Mouse (Mus musculus) WW6 (cell line): Measurements from ENCODE around the gene Phox2b.

Experiments used
- DNase-seq: peaks from one replicate; pipeline ENCODE4 v3.0.0-alpha.2; 2013; ENCODE audit warnings: low read depth, low spot score

The Phox2b gene

GRCm38 (mm10) chr5:67098733-67099323, at the start of gene Phox2b:
TSS of gene Phox2b (minus strand) at chr5:67099301.
- DNase-seq, result no peak

GRCm38 (mm10) chr5:67142622-67143021, 43.5 kb upstream of the Phox2b start:
- no peak for DNase-seq

GRCm38 (mm10) chr5:67139052-67140015, 40.2 kb upstream of the Phox2b start:
- DNase-seq, result no peak

GRCm38 (mm10) chr5:67138643-67139042, 39.5 kb upstream of the Phox2b start:
- DNase-seq, result no peak

GRCm38 (mm10) chr5:67134698-67135097, 35.6 kb upstream of the Phox2b start:
- DNase-seq, result no peak

DNA sequence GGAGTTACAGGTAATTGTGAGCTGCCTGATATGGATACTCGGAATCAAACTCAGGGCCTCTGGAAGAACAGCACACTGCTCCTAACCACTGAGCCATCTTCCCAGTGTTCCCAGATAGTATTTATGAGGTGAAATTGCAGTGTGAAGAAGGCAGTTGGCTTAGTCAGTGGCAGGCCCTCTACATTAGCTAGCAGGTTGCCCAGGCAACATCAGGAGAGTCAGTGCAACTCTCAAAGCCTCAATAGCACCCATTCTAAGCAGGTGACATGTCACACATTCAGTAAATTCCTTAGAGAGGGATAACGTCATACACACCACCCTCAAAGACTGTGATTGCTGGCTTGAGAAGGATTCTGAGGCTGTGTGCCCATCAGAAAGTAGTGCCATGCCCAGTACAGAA, 32.6 kb upstream of the Phox2b start:
- no peak for DNase-seq

- no peak for DNase-seq
Observed at GRCm38 (mm10) chr5:67106261-67106660, 7.2 kb upstream of the Phox2b start.

GRCm38 (mm10) chr5:67103016-67103415, 3.9 kb upstream of the Phox2b start:
- no peak for DNase-seq

GRCm38 (mm10) chr5:67101793-67102600, 2.9 kb upstream of the Phox2b start:
- DNase-seq, result no peak

- DNase-seq, result no peak
Observed at GRCm38 (mm10) chr5:67101395-67101760, 2.3 kb upstream of the Phox2b start.

DNA sequence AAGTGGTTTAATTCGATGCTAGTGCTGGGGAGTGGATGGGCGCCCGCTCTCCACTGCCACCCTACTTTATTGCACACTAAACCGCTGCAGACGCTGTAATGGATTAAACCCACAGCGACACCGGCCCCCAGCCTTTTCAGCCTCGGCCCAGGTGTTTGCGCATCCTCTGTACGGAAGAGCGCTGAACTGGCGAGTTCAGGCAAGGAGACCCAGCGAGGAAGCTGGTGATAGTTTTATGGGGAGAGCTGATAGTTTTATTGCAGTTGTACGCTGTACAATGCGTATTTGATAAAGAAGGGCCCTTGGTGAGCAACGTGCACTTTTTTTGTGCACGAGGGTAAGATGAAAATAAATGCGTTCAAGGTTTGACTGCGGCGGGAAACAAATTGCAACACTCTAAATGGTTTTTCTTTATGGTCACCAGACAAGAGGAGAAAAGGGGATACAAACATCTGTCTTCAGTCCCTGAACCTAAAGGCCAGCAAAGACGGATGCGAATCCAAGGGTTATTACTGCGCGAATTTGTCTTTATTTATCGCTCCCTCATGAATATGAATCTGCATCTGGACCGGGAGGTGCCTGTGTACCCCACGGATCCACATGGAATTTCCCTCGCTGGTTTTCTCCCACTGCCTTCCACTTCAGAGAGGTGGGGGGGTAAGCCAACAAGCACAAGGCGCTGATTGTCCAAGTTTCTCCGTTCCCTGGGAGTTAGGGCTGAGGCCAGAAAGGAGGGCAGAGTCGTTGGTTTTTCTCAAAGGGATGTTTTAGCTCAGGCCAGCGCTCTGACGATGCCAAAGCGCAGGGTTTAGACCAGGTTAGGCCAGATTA, 1.7 kb upstream of the Phox2b start:
- DNase-seq, result no peak

GRCm38 (mm10) chr5:67099393-67100271, 531 bp upstream of the Phox2b start:
- no peak for DNase-seq

DNA sequence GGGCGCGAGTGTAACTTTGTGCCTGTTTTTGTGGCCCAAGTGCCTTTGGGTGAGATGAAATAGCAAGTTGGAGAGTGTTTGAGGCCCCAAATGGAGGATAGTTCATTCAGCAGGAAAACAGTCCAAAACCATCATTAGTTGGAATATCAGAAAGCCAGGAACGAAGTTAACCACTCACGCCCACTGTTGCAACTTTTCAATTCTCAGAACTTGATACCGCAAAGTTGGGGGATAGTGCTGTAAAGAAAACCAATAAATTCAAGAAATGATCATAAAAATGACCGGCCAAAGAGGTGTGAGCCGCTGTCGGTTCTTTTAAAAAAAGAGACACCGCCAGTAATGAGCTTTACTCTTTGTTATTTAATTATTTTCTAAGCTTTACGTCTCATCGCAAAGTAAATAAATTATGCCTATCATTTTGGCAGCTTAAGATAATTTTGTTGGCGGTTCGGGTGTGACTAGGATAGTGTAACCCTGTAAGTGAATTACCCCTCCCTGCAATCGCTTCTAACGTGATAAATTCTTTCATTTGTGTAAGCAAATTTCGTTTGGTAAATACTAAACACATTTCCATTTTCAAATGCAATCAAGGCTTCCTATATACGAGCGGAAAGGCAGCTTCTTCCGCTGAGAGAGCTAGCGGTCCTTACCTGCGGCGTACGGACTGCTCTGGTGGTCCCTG, 909 bp downstream of the Phox2b start:
- DNase-seq, result no peak

- no peak for DNase-seq
Observed at GRCm38 (mm10) chr5:67097106-67098050, 1.7 kb downstream of the Phox2b start.

DNA sequence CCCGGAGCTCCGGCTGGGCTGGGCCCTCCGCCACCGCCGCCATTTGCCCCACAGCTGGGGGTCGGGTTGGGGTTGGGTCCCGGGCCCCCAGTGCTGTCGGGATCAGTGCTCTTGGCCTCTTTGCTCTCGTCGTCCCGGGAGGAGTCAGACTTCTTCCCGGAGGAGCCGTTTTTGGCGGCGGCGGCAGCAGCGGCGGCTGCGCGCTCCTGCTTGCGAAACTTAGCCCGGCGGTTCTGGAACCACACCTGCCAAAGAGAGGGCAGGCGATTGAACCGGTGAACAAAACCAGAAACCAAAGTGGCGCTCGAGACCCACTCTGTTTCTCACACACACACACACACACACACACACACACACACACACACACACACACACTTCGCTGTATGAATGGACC, 2.7 kb downstream of the Phox2b start:
- DNase-seq, result no peak

GRCm38 (mm10) chr5:67095651-67096377, 3.3 kb downstream of the Phox2b start:
- no peak for DNase-seq

DNA sequence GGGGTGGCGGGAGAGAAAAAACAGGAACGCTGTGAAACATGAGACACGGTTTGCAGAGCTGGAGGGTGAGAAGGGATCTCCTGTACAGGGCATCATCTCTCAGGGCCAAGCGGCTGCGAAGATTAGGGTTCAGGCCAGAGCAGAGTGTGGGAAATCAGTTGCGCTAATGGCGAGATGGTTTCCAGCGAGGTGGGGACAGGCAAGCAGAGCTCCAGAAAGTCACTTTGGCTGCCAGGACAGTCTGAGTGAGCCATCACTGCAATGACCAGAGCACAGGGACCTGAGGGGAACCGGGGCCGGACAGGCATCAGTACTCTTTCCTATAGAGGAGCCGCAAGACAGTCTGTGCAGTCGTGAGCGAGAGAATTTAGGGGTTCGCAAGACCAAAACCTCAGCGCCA, 3.9 kb downstream of the Phox2b start:
- DNase-seq, result no peak

GRCm38 (mm10) chr5:67093991-67094390, 5.1 kb downstream of the Phox2b start:
- no peak for DNase-seq
